Mouse (Mus musculus) stomach, embryonic 16.5 days (tissue): Measurements from ENCODE around the gene Ppp1r14b. TPM values are rescaled to one million over a fixed set of nuclear protein-coding genes. Genes with fewer than 3 reads are reported as not detected.
A peak's percentile ranks its signal among the peaks of the same experiment; 100 is the strongest.

Source experiments
- ATAC-seq: fragments of 200-750 bp; cut with Nextera tagmentation; 2 replicates; pipeline ENCODE4 v1.8.0; 2017; ENCODE audit warnings: moderate number of reproducible peaks, moderate TSS enrichment; ENCODE audit not compliant: insufficient read depth, low FRiP score
- H3K27ac ChIP-seq: fragments of 300-500 bp; sonication (generic); 2 replicates; pipeline ENCODE4 v1.5.1; 2014; ENCODE audit warnings: low read length
- H3K27me3 ChIP-seq: fragments of 300-500 bp; sonication (generic); 2 replicates; pipeline ENCODE4 v1.6.1; 2014; ENCODE audit warnings: low read length, control low read depth, mixed read lengths; ENCODE audit not compliant: control insufficient read depth, insufficient read depth
- H3K36me3 ChIP-seq: fragments of 300-500 bp; sonication (generic); 2 replicates; pipeline ENCODE4 v1.6.1; 2014; ENCODE audit warnings: low read length; ENCODE audit not compliant: control insufficient read depth, insufficient read depth
- H3K4me1 ChIP-seq: fragments of 300-500 bp; sonication (generic); 2 replicates; pipeline ENCODE4 v1.6.1; 2014; ENCODE audit warnings: low read length, control low read depth, mixed read lengths; ENCODE audit not compliant: control insufficient read depth, insufficient read depth
- H3K4me2 ChIP-seq: fragments of 300-500 bp; sonication (generic); 2 replicates; pipeline ENCODE4 v1.6.1; 2014; ENCODE audit warnings: low read depth, low read length, mixed read lengths
- H3K4me3 ChIP-seq: fragments of 300-500 bp; sonication (generic); replicated peaks from 2 replicates; pipeline ENCODE4 v1.5.1; 2014; ENCODE audit warnings: mild to moderate bottlenecking, low read length
- H3K9ac ChIP-seq: fragments of 300-500 bp; sonication (generic); 2 replicates; pipeline ENCODE4 v1.6.1; 2014; ENCODE audit warnings: low read length
- H3K9me3 ChIP-seq: fragments of 300-500 bp; sonication (generic); replicated peaks from 2 replicates; pipeline ENCODE4 v1.6.1; 2016; ENCODE audit warnings: low read length, control low read depth; ENCODE audit not compliant: control insufficient read depth
- WGBS: fragments of 180-500 bp; shearing (Covaris S2); extraction: QIAGEN DNeasy Blood & Tissue Kit; methylation state at CpG from one replicate; pipeline ENCODE4 v1.1.7; 2014; 5-methylcytosine and 5-hydroxymethylcytosine counted together
- polyA plus RNA-seq: library from polyadenylated mRNA; unstranded; fragments of >200 nt; fragmentation: Nextera tagmentation; extraction: Ambion mirVana; gene quantifications from 2 replicates; pipeline ENCODE4 v1.2.1, GENCODE M21; 2015

Ppp1r14b gene
- polyA plus RNA-seq, 1 experiment from 2014 or later, result 70.6 TPM

GRCm38 (mm10) chr19:6951994-6952711 is 22.6 kb upstream of the Ppp1r14b start:
- no peaks in the 10 kb centered on the region for H3K9me3 ChIP-seq
- peaks cover 27% of the 10 kb centered on the region for H3K4me1 ChIP-seq
- peak overlapping the region; percentile 82 for H3K9ac ChIP-seq
- peaks cover 10% of the 10 kb centered on the region for H3K36me3 ChIP-seq
- H3K27ac ChIP-seq, result peak overlapping the region; percentile 98
- peak overlapping the region; percentile 62 for H3K4me2 ChIP-seq
- H3K4me3 ChIP-seq, result peak overlapping the region; percentile 68
- peak; percentile 41 for ATAC-seq
- WGBS, result 2% methylated on average over 31 of the region's 31 CpGs
- H3K27me3 ChIP-seq, result no peaks in the 10 kb centered on the region

- H3K9ac ChIP-seq, result peak overlapping the region; percentile 82
- H3K4me1 ChIP-seq, result peaks cover 27% of the 10 kb centered on the region
- peaks cover 10% of the 10 kb centered on the region for H3K36me3 ChIP-seq
- peak overlapping the region; percentile 62 for H3K4me2 ChIP-seq
- 8% methylated on average over 3 of the region's 3 CpGs for WGBS
- peak overlapping the region; percentile 98 for H3K27ac ChIP-seq
- peak; percentile 18; the same call in 1 of the 2 replicates for ATAC-seq
- peak overlapping the region; percentile 68 for H3K4me3 ChIP-seq
- H3K9me3 ChIP-seq, result no peaks in the 10 kb centered on the region
- H3K27me3 ChIP-seq, result no peaks in the 10 kb centered on the region
Observed at GRCm38 (mm10) chr19:6952712-6953037, 22.1 kb upstream of the Ppp1r14b start.

DNA sequence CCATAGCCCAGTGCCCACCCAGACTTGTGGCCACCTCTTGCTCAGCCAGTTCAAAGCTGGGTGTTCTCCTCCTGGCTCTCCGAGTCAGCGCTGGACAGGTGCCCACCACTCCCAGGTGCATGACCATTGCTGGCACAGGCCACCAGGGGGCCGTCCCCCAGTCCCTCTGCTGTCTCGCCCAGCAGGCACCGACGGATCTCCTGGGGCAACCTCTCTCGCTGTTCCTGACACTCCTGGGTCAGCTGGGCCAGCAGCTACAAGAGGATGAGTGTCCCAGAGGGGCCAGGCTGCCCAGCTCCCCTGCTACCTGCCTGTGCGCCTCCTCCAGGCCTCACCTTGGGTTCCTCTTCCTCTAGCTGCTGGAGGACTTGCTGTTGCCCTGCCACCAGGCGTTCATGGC is 20.7 kb upstream of the Ppp1r14b start:
- Histone ChIP-seq H3K36me3 (peaks cover 20% of the 10 kb centered on the region), H3K4me3 (no peak overlapping the region), H3K4me2 (no peak overlapping the region), H3K27ac (no peak overlapping the region), H3K4me1 (peaks cover 27% of the 10 kb centered on the region), H3K27me3 (no peaks in the 10 kb centered on the region), H3K9ac (0 out of 2 replicates have a peak overlapping the region, but pooled peaks have one; percentile 27), H3K9me3 (no peaks in the 10 kb centered on the region)
- no peak for ATAC-seq
- 58% methylated on average over 9 of the region's 9 CpGs for WGBS

- Histone ChIP-seq H3K9ac (0 out of 2 replicates have a peak overlapping the region, but pooled peaks have one; percentile 13), H3K4me2 (no peak overlapping the region), H3K4me1 (peaks cover 14% of the 10 kb centered on the region; the same call in 1 of the 2 replicates), H3K27me3 (no peaks in the 10 kb centered on the region), H3K9me3 (no peaks in the 10 kb centered on the region), H3K36me3 (peaks cover 28% of the 10 kb centered on the region), H3K4me3 (no peak overlapping the region), H3K27ac (no peak overlapping the region)
- 76% methylated on average over 7 of the region's 7 CpGs for WGBS
- no peak for ATAC-seq
Observed at GRCm38 (mm10) chr19:6955424-6955823, 19.3 kb upstream of the Ppp1r14b start.

- H3K9me3 ChIP-seq, result no peaks in the 10 kb centered on the region
- no peak overlapping the region for H3K9ac ChIP-seq
- no peak overlapping the region for H3K4me2 ChIP-seq
- 83% methylated on average over 10 of the region's 10 CpGs for WGBS
- H3K27ac ChIP-seq, result no peak overlapping the region
- peaks cover 14% of the 10 kb centered on the region; the same call in 1 of the 2 replicates for H3K4me1 ChIP-seq
- peaks cover 31% of the 10 kb centered on the region for H3K36me3 ChIP-seq
- no peak for ATAC-seq
- H3K4me3 ChIP-seq, result no peak overlapping the region
- H3K27me3 ChIP-seq, result no peaks in the 10 kb centered on the region
Observed at GRCm38 (mm10) chr19:6956461-6956860, 18.3 kb upstream of the Ppp1r14b start.

DNA sequence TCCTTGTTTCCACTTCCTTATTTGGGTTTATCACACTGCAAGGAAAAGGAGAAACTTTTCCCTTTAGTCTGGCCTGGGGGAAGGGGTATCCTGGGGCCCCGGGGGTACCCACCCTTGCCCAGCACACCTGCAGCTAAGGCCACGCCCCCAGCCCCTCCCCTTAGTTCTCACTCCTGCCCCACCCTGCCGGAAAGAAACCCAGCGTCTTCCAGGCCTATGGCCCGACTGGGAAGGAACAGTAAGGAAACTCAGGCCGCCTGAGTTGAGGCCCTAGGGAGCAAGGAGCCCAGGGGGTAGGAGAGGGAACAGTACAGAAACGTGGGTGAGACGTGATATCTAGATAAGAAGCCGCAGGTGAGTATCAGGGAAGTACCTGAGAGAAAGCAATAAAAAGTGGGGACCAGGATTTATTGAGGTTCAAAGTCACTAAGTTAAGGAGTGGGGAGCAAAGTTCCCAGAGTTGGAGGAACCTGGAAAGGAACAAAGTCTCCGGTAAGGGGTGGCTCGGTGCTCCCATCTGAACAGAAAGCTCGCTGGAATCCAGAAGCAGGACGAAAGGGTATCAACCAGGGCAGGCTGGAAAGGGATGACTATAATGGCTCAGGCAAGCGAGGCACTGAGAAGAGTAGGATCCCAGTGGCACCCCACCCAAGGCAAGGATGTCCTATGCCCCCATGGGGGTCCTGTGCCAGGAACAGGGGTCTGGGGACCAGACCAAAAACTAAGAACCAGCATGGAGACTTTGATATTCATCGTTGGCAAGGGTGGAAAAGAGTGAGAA is 6.1 kb upstream of the Ppp1r14b start:
- H3K4me1 ChIP-seq, result peaks cover 41% of the 10 kb centered on the region
- H3K27me3 ChIP-seq, result no peaks in the 10 kb centered on the region
- peak; percentile 45; the same call in 1 of the 2 replicates for ATAC-seq
- peaks cover 23% of the 10 kb centered on the region for H3K36me3 ChIP-seq
- H3K27ac ChIP-seq, result peak overlapping the region; percentile 78
- peak overlapping the region; percentile 85 for H3K9ac ChIP-seq
- peak overlapping the region; percentile 75 for H3K4me3 ChIP-seq
- 7% methylated on average over 15 of the region's 15 CpGs for WGBS
- H3K4me2 ChIP-seq, result peak overlapping the region; percentile 74
- no peaks in the 10 kb centered on the region for H3K9me3 ChIP-seq

DNA sequence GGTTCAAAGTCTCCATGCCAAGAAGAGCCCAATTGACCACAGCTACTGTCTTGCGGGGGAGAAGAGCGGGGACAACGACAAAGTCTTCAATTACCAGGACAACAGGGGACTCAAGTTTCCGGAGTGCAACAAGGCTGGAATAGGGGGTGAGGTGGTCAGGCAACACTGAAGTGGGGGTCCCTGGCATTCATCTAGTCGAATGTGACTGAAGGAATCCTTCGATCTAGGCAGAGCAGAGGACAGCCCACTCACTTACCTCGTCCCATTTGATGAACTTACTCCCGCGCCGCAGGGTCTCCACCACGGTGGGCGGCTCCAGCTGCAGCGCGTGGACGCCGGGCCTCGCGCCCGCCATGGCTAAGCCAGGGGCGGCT is 5.5 kb upstream of the Ppp1r14b start:
- Histone ChIP-seq H3K9me3 (no peaks in the 10 kb centered on the region), H3K4me1 (peaks cover 45% of the 10 kb centered on the region), H3K4me3 (peak overlapping the region; percentile 75), H3K27ac (peak overlapping the region; percentile 78), H3K4me2 (peak overlapping the region; percentile 74), H3K36me3 (peaks cover 22% of the 10 kb centered on the region), H3K9ac (peak overlapping the region; percentile 85), H3K27me3 (no peaks in the 10 kb centered on the region)
- ATAC-seq, result 0 out of 2 replicates have a peak, but pooled peaks have one; percentile 0
- WGBS, result 0% methylated on average over 20 of the region's 20 CpGs

GRCm38 (mm10) chr19:6969665-6970381 is 4.9 kb upstream of the Ppp1r14b start:
- no peaks in the 10 kb centered on the region for H3K9me3 ChIP-seq
- H3K4me3 ChIP-seq, result peak overlapping the region; percentile 75
- H3K27ac ChIP-seq, result peak overlapping the region; percentile 78
- peak overlapping the region; percentile 74 for H3K4me2 ChIP-seq
- peak; percentile 78 for ATAC-seq
- peaks cover 17% of the 10 kb centered on the region for H3K36me3 ChIP-seq
- no peaks in the 10 kb centered on the region for H3K27me3 ChIP-seq
- WGBS, result under 1% methylated on average over 55 of the region's 55 CpGs
- H3K4me1 ChIP-seq, result peaks cover 45% of the 10 kb centered on the region
- H3K9ac ChIP-seq, result peak overlapping the region; percentile 85
